Mouse (Mus musculus): ENCODE data around the gene Rtn4. TPM values are rescaled to one million over a fixed set of nuclear protein-coding genes. Genes with fewer than 3 reads are reported as not detected.
A peak's percentile ranks its signal among the peaks of the same experiment; 100 is the strongest.
"Not testable (repeated sequence)": the region's sequence is repeated elsewhere in the genome, so short reads cannot be mapped to it uniquely, and the experiment has no call there.

The Rtn4 gene
- polyA plus RNA-seq, 1 experiment = 230 TPM

GRCm38 (mm10) chr11:29748750-29749467 is 56.2 kb downstream of the Rtn4 start:
- Histone ChIP-seq H3K27ac (ENCODE audit: insufficient read depth, low read depth, low read length) (peak overlapping the region; percentile 75), H3K4me1 (ENCODE audit: control insufficient read depth, insufficient read depth, low read length) (peaks cover 9% of the 10 kb centered on the region), H3K4me3 (ENCODE audit: insufficient read depth, low read depth, low read length) (no peak overlapping the region)
- TF ChIP-seq POLR2A (IDR thresholded peaks at IDR 0.05; ENCODE audit: insufficient read depth, low read depth, low read length) (no peak), CTCF (IDR thresholded peaks at IDR 0.05; ENCODE audit: insufficient read depth, low read depth, low read length) (no peak)
- 71% methylated on average over 8 of the region's 8 CpGs for WGBS

- no peak for TF ChIP-seq POLR2A (IDR thresholded peaks at IDR 0.05; ENCODE audit: insufficient read depth, low read depth, low read length)
- no peak for TF ChIP-seq CTCF (IDR thresholded peaks at IDR 0.05; ENCODE audit: insufficient read depth, low read depth, low read length)
- peak overlapping the region; percentile 75 for H3K27ac ChIP-seq (ENCODE audit: insufficient read depth, low read depth, low read length)
- no peak overlapping the region for H3K4me3 ChIP-seq (ENCODE audit: insufficient read depth, low read depth, low read length)
- H3K4me1 ChIP-seq (ENCODE audit: control insufficient read depth, insufficient read depth, low read length) = peaks cover 9% of the 10 kb centered on the region
- WGBS = 85% methylated on average over 1 of the region's 1 CpGs
Measured at GRCm38 (mm10) chr11:29749468-29749829, 56.7 kb downstream of the Rtn4 start.

GRCm38 (mm10) chr11:29751013-29751412 is 58.3 kb downstream of the Rtn4 start:
- TF ChIP-seq POLR2A (IDR thresholded peaks at IDR 0.05; ENCODE audit: insufficient read depth, low read depth, low read length) = no peak
- Histone ChIP-seq H3K27ac (ENCODE audit: insufficient read depth, low read depth, low read length) (peak overlapping the region; percentile 68; the same call in 1 of the 2 replicates), H3K4me3 (ENCODE audit: insufficient read depth, low read depth, low read length) (no peak overlapping the region), H3K4me1 (ENCODE audit: control insufficient read depth, insufficient read depth, low read length) (peaks cover 9% of the 10 kb centered on the region)
- 73% methylated on average over 2 of the region's 2 CpGs for WGBS

- Histone ChIP-seq H3K4me3 (ENCODE audit: insufficient read depth, low read depth, low read length) (no peak overlapping the region), H3K27ac (ENCODE audit: insufficient read depth, low read depth, low read length) (peak overlapping the region; percentile 42; the same call in 1 of the 2 replicates), H3K4me1 (ENCODE audit: control insufficient read depth, insufficient read depth, low read length) (peaks cover 9% of the 10 kb centered on the region)
- WGBS = 67% methylated on average over 14 of the region's 14 CpGs
- no peak for TF ChIP-seq POLR2A (IDR thresholded peaks at IDR 0.05; ENCODE audit: insufficient read depth, low read depth, low read length)
- TF ChIP-seq CTCF (IDR thresholded peaks at IDR 0.05; ENCODE audit: insufficient read depth, low read depth, low read length) = no peak
Measured at GRCm38 (mm10) chr11:29751648-29752611, 59.2 kb downstream of the Rtn4 start.

- not testable (repeated sequence) for H3K4me1 ChIP-seq (ENCODE audit: control insufficient read depth, insufficient read depth, low read length); H3K4me3 ChIP-seq (ENCODE audit: insufficient read depth, low read depth, low read length); H3K27ac ChIP-seq (ENCODE audit: insufficient read depth, low read depth, low read length)
- WGBS = 95% methylated on average over 5 of the region's 5 CpGs
Measured at GRCm38 (mm10) chr11:29756007-29756406, 63.3 kb downstream of the Rtn4 start.

- peaks cover 2% of the 10 kb centered on the region; the same call in 1 of the 2 replicates for H3K4me1 ChIP-seq (ENCODE audit: control insufficient read depth, insufficient read depth, low read length)
- no peak overlapping the region for H3K27ac ChIP-seq (ENCODE audit: insufficient read depth, low read depth, low read length)
- H3K4me3 ChIP-seq (ENCODE audit: insufficient read depth, low read depth, low read length) = no peak overlapping the region
- WGBS = 86% methylated on average over 5 of the region's 5 CpGs
- no peak for TF ChIP-seq POLR2A (IDR thresholded peaks at IDR 0.05; ENCODE audit: insufficient read depth, low read depth, low read length)
- TF ChIP-seq CTCF (IDR thresholded peaks at IDR 0.05; ENCODE audit: insufficient read depth, low read depth, low read length) = no peak
Measured at GRCm38 (mm10) chr11:29758617-29759016, 65.9 kb downstream of the Rtn4 start.

- Histone ChIP-seq H3K4me1 (ENCODE audit: control insufficient read depth, insufficient read depth, low read length) (peaks cover 2% of the 10 kb centered on the region; the same call in 1 of the 2 replicates), H3K27ac (ENCODE audit: insufficient read depth, low read depth, low read length) (no peak overlapping the region), H3K4me3 (ENCODE audit: insufficient read depth, low read depth, low read length) (no peak overlapping the region)
- 94% methylated on average over 9 of the region's 9 CpGs for WGBS
- TF ChIP-seq POLR2A (IDR thresholded peaks at IDR 0.05; ENCODE audit: insufficient read depth, low read depth, low read length) (no peak), CTCF (IDR thresholded peaks at IDR 0.05; ENCODE audit: insufficient read depth, low read depth, low read length) (no peak)
Measured at GRCm38 (mm10) chr11:29761387-29761786, 68.6 kb downstream of the Rtn4 start.

GRCm38 (mm10) chr11:29762768-29763167 is 70.0 kb downstream of the Rtn4 start:
- no peak for TF ChIP-seq CTCF (IDR thresholded peaks at IDR 0.05; ENCODE audit: insufficient read depth, low read depth, low read length)
- TF ChIP-seq POLR2A (IDR thresholded peaks at IDR 0.05; ENCODE audit: insufficient read depth, low read depth, low read length) = no peak
- Histone ChIP-seq H3K27ac (ENCODE audit: insufficient read depth, low read depth, low read length) (no peak overlapping the region), H3K4me1 (ENCODE audit: control insufficient read depth, insufficient read depth, low read length) (peaks cover 4% of the 10 kb centered on the region), H3K4me3 (ENCODE audit: insufficient read depth, low read depth, low read length) (no peak overlapping the region)
- WGBS = 100% methylated on average over 1 of the region's 1 CpGs

- Histone ChIP-seq H3K4me3 (ENCODE audit: insufficient read depth, low read depth, low read length) (no peak overlapping the region), H3K4me1 (ENCODE audit: control insufficient read depth, insufficient read depth, low read length) (peaks cover 2% of the 10 kb centered on the region), H3K27ac (ENCODE audit: insufficient read depth, low read depth, low read length) (peak overlapping the region; percentile 4; the same call in 1 of the 2 replicates)
- TF ChIP-seq CTCF (IDR thresholded peaks at IDR 0.05; ENCODE audit: insufficient read depth, low read depth, low read length) = no peak
- TF ChIP-seq POLR2A (IDR thresholded peaks at IDR 0.05; ENCODE audit: insufficient read depth, low read depth, low read length) = no peak
- 10% methylated on average over 4 of the region's 4 CpGs for WGBS
Measured at GRCm38 (mm10) chr11:29765063-29765462, 72.3 kb downstream of the Rtn4 start.
